Mouse (Mus musculus) cerebellum, postnatal 14 days (tissue): ENCODE data around the gene Coq8a.

Source experiments
- DNase-seq, 2 experiments: peaks; one replicate each; pipeline ENCODE4 v3.0.0; 2021; ENCODE audit warnings: mixed read lengths in 2 of 2

Gene Coq8a

DNA sequence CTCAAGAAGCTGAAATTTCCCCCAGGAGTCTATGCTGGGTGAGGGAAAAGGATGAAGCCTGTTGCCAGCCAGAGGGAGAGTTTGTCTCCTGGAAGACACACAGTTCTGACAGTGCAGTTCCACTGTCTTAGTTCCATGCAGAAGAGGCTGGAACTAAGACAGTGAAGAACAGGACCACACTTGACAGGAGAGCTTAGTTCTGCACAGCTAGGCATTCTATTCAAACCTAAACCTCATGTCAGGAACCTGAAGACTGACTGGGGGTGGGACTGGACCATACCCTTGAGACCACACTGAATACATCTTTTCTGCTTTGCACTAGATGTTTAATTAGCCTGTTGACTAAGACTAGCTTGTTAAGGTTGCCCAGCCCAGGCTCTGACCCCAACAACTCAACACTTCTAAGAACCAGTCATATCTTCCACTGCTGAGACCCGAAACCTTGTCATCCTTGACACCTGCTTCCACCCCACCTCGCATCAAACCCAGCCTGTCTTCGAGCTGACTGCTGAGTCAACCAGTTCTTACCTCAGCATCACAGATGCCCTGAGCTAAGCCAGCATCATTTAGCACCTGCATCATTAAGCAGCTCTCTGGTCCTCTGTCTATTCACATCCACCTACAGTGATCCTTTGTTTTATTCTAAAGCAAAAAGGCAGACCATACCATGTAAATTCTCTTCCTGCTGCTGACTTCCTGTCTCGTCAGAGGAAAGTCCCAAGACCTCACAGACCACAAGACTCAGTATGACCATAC, at the start of gene Coq8a:
Coq8a (minus strand) TSS at position 644 of the 756 bp plus-strand sequence.
- DNase-seq, result no peak

DNA sequence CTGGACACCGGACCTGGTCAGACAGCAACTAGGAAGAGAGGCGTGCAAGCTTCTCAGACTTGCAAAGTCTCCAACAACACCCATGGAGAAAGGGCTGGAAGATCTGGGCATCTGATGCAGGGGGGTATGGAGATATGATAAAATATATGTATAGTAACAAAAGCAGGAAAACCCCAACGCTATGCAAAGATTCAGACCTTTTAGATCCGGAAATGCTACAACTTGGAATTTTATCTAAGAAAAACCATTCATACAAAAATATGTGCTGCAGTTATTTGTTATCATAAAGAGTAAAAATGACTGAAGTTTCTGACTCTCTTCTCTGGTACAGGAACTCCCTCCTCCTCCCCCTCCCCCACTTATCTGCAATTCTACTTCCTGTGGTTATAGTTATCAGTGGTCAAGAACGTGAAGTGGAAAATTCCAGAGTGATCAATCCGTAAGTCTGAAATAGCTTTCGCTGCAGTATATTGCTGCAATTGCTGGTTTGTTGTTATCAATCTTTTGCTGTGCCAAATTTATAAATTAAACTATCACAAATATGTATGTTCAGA, 49.3 kb upstream of the Coq8a start:
- no peak for DNase-seq

DNA sequence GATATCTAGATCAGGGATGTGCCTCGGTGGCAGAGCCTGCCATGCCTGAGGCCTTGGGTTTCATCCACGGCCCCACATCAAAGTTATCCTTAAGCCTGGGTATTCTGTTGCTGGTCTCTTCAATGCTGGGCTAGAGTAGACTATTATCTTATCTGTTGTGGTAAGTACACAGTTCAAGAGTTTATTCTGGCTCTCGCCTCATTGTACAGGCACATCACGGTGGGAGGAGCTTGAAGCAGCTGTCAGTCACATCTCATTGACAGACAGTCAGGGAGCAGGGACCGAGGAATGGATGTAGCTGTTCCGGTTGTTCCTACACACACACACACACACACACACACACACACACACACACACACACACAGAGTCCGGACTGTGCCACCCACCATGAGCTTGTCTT, 48.5 kb upstream of the Coq8a start:
- no peak for DNase-seq

DNA sequence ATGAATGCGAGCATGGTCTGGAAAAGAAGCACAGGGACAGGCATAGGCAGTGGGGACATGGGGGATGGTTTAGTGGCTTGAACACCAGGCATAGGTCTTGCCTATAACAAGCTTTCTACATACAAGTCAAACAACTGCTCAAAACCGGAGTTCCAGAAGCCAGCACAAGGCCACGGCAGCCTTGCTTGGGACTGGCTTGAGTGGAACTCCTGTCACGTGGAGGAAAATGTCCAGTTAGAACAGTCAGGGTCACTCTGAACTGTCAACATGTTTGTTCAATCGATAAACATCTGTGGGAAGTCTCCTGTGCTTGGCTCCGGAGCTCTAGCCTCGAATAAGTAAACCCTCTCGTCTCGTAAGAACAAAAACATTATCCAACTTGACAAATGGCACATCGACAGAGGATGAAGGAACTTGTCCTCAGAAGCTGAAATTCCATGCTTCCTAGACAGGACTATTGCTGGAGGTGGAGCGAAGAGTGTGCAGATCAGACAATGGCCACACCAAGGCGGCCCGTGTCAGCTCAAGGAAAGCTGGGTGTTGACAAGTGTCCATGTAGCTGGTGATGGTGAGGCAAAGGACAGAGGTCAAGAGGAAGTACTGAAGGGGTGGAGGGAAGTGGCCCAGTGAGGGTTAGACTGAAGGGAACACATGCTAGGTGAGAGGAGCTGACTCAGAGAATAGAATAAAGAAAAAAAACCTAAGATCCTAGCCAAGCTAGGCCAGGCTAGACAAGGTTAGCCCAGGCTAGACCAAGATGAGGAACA, 46.5 kb upstream of the Coq8a start:
- DNase-seq, result no peak

DNA sequence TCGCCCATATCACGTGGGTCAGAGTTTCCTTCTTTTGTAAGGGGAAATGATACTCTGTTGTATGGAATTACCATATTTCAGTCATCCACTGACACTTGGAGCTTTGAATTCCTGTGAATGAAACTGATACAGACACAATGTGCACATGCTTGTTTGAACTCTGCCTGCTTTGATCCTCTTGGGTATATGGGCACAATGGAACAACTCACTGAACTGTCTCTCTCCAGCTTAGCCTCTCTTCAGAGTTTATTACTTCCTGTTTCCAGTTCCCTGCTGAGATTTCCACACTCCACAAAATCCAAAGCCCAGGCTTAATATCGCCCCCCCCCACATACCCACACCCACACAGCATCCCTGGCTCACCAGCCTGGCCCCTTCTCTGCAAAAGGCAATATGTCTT, 32.3 kb upstream of the Coq8a start:
- DNase-seq, result no peak

DNA sequence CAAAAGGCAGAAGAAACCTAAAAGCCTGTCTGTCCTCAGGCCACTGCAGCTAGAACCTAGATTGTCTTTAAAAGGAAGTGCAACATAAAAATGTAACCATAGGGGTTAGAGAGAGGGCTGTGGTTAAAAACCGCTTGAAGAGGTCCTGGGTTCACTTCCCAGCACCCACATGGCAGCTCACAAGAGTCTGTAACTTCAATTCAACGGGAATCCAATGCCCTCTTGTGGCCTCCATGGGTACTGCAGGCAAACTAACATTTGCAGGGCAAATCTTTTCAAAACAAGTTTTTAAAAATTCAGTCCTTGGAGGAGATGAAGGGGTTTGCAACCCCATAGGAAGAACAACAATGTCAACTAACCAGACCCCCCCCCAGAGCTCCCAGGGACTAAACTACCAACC, 31.2 kb upstream of the Coq8a start:
- peak in 1 of 2 experiments; percentile 37 for DNase-seq

DNA sequence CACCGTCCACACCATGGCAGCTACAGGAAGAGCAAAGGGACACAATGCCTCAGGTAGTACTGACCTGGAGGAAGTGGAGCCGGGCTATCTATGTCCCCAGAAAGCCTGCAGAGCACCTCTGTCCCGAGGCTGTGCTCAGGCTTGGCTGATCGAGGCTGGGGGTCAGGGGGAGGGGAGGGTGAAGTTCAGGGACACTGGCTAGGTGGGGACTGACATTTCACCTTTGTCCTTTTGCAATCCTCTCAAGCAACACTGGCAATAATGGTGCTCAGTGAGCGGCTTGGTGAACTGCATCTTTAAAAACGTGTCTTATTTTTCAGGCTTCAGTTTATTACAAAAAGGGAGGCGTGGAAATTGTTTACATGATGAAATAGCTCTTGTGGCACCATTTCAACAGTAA, 30.5 kb upstream of the Coq8a start:
- DNase-seq, result no peak

DNA sequence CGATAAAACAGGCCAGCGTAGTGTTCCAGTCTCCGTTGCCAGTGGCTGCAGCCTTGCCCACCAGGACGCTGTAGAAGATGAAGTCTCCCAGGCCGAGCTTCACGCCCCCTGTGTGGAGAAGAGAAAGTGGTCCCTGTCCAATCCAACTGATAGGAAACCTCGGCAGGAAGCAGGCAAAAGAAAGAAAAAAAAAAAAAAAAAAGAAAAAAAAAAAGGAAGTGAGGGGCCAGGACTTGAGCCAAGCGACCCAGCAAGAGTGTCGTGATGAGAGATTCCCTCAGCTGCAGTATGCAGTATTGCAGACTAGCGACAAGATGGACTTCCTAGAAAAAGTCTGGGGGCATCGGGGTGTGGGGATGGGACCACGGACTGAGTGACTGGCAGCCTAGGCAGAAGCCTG, 29.5 kb upstream of the Coq8a start:
- DNase-seq, result no peak

DNA sequence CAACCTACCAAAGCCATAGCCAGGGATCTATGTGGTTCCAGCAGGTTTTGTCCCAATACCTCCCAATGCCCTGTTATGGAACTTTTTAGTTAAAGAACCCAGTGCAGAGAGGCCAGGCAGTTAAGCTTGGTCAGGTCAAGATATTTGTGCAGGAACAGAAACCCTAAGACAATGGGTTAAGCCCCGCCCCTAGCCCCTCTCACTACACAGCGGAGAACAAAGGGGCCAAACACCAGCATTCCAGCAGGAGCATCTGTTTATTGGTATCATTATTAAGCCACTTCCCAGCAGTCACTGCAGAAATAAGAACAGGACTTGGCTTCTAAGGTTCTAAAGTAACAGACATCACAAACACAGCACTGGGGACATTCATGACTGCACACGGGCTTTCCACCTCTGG, 27.4 kb upstream of the Coq8a start:
- no peak for DNase-seq

DNA sequence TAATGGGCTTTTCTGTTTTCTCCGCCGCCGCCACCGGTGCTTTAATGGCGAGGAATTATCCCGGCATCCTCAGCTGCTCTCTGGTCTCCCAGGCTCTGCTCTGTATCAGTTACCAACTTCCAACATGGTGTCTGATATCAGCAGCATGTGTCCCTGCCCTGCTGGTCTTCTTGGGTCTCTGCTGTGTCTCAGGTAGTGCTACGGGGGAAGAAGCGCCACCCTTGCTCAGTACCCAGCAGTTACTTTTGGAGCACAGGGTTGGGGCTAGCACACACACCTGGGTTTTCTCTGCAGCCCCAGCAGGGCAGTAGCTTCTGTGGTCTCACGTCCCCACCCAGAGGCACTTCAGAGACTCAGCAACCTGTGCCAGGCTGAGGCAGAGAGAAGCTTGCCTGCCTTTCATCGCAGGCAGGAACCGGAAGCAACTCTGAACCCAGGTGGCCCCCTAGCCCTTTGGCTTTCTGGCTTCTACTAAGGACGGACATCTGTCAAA, 26.9 kb upstream of the Coq8a start:
- DNase-seq, result peak in 1 of 2 experiments; percentile 37

DNA sequence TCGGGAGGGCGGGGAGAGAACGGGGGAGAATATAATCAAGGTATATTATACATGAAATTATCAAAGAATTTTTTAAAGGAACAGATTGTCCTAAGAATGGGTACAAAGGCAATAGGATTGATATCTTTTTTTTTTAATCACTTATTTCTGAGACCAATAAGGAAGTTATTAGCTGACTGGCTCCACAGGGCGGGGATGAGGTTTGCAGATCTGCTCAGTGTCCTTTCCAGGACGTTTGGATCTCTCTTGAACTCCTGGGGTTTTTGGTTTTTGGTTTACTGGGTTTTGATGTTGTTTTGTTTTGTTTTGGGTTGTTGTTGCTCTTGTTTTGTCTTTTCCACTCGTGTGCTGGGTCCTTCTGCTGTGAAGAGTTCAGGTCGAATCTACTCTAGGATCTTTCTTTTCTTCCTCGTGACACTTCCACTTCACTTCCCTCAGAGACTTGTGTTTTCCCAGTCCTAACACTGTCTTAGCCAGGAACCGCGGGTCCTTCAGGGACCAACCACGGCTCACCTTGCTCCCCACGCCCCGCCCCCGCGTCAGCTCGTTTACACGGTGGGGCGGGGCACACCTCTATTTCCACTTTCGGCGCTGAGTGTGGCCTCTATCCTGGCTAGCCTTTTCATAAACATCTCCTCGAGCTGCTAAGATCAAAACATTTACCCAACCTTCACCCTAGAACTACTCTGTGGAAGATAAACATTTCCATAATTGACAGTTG, 26.3 kb upstream of the Coq8a start:
- peak; percentile 83 to 84 for DNase-seq

DNA sequence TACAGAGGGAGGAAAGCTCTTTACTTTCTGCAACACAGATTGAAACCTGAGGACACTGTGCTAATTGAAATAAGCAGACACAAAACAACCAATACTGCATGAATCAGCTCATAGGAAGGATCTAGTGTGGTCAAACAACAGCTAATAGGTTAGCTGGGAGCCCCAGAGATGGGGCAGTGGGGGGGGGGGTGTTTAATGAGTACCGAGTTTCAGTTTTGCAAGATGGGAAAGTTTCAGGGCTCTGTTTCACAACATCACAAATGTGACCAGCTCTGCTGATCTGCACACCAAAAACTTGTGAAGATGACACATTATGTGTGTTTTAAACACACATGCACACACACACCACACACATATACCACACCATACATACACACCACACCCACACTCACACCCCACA, 22.6 kb upstream of the Coq8a start:
- no peak for DNase-seq

DNA sequence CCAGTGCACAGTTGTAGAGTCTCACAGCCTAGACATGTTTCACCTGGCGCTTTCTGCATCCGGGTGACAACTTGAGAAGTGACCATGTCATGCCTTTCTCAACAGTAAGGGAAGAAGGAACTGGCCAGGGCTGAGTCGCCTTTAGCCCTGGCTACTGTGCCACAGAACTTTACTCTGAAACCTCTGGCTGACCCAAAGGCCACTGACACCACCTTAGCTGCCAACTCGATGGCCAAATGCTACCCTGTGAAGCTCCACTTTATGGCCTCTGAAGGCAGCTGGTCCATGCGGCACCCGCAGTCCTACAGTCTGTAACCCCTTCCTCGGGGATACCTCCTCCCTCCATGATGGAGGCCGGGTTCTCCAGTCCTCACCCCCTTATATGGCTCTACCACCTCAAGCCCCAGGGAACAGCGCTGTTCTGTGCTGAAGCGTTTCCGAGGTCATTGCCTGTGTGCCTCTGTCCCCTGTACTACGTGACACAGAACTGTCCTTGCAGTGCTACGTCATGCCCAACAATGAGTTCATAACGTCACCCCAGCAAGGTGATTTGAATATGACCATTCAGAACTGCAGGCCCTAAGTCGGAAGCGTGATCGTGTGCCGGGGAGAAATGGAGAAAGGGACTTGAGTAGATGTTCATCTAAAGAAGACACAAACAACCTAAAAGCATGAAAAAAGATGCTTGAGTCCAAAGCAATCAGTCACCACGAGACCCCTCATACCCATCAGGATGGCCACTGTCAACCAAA, 21.6 kb upstream of the Coq8a start:
- DNase-seq, result no peak

DNA sequence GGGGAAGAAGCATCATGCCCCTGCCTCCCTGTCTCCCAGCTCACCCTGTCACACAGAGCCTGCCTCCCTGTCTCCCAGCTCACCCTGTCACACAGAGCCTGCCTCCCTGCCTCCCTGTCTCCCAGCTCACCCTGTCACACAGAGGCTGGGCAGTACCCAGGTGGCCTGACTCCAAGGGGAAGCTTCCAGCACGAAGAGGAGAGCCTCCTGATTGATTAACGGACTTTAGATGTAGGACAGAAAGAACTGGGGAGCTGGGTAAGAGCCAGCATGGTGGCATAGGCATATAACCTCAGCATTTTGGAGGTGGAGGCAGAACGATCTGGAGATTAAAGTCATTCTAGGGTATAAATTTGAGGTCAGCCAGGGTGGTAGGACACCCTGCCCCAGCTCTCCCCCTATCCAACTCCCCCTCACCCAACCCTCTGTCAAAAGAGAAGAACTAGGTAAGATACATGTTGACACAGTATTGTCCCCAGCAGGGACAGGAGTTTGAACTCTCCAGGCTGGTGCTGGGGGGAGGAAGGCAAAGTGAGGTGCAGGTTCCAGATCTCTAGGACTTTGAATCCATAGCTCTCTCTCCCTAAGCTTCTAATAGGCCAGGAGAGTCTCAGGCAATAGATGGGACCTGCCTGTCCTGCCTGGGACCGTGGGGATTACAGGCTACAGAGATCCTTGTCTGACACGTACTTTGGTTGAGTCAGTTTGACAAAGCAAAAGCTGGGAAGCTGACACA, 17.3 kb upstream of the Coq8a start:
- no peak for DNase-seq

DNA sequence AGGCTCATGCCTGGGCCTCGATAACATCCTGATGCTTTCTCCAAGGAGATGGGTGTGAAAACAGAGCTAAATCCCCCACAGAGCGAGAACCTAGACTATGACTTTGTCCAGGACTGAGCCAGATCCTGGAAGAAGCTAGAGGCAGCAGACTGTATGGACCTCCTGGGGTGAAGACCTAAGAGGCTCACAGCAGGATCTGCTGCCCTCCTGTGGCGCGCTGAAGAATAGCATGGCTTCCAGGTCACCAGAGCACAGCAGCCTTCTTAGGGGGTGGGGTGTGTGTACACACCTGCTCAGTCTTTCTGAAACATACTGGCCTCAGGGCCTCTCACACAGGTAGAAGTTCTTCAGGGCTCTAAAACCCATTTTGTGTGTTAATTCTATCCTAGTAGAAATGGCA, 15.6 kb upstream of the Coq8a start:
- DNase-seq, result peak; percentile 67 to 70

DNA sequence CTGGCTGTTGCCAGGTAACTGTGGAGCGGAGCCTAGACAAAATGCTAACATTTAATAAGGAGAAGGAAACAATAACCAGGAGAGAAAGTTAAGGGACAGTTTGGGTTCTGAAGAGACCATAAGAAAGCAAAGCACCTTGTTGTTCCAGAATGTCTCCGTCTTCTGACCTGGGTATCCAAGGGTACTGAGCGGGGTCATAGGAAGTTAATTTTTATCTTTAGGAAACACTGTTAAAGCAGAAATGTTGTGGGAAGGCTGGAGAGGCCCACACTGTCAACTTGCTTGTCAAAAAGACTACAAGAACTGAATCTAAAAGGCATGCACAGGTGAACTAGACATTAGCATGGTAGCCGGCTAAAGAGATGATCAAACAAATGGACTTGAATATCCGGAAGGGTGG, 13.5 kb upstream of the Coq8a start:
- no peak for DNase-seq

DNA sequence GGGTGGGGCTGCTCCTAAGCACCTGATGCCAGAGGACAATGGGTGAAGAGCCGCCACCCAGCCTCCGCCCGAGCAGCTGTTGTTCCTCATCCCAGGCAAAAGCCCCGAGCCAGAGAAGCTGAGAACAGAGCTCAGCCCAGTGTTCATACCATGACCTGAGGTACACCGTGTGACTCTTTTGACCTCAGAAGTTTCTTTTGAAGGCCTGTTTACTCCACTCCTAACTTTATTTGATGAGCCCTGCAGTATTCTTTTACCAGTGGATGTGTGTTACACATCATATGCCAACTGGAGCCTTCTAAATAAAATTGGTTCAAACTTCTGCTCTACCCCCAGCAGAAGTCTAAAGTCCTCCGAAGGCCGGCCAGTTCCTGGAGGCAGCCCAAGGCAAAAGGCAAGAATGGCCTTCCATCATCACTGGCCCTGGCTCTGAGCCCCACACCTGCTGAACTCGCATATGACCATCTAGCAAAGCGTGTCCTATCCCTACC, 11.4 kb upstream of the Coq8a start:
- peak; percentile 38 to 61 for DNase-seq

DNA sequence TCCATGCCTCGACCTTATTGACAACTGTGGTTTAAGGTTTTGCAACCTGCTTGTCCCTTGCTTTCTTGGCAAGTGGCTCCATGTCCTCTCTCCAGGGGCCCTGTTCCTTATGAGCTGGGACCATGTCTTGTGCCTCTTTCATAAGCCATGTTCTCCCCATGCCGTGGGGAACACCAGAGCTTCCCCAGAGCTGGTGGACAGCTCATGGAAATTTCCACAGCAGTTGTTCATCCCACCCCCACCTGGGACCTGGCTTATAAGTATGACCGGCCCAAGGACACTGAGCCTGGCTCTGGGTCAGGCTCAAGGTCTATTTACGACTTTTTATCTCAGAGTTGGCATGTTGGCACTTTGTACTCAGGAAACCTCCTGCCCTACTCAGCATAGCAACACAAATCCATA, 10.6 kb upstream of the Coq8a start:
- no peak for DNase-seq

DNA sequence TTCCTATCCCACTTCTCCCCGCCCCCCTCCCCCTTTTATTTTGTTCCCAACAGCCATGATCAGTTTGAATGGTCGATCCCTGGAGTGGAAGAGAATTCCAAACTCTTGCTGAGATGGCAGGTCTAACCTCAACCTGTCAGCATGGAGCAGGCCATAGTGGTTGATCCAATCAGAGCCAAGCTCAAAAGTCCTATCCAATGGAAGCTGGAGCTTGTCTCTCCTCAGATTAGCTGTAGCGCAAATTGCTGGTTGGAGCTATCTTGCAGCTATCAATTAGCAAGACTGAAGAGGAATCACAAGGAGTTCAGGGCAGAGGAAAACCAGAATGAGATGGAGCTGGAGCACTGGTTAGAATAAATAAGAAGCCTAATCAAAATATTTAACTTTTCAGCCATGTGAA, 9.0 kb upstream of the Coq8a start:
- DNase-seq, result no peak

DNA sequence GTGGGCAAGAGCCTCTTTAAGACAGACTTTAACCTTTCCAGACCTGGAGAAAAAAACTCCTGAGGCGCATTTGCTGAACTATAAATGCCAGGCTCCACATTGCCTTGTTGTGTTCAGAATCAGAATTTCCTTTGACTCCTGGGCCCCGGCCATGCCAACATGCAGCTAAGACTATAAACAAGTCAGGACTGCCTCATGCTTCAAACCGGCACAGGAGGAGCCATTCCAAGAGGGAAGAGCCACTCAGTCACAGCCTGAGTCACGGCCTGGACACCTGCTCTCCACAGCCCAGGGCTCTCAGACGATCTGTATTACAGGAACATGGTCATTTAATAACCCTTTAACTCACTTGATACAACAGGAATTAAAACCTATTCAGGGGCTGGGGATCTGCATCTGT, 1.3 kb upstream of the Coq8a start:
- no peak for DNase-seq

DNA sequence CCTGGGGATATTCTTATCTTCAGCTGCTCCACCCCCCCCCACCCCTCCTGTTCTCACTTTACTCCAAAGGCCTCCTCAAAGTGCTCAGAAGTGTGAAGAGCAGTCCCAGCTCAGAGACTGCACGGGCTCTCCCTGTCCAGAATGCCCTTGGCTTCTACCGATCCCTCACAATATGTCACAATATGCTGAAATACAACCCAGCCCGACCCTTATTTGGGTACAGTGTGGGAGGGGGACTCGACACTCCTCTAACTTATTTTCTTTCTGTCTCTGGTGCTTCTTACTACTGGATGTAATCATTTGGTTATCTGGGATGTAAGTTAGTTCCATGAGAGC, 281 bp upstream of the Coq8a start:
- no peak for DNase-seq

DNA sequence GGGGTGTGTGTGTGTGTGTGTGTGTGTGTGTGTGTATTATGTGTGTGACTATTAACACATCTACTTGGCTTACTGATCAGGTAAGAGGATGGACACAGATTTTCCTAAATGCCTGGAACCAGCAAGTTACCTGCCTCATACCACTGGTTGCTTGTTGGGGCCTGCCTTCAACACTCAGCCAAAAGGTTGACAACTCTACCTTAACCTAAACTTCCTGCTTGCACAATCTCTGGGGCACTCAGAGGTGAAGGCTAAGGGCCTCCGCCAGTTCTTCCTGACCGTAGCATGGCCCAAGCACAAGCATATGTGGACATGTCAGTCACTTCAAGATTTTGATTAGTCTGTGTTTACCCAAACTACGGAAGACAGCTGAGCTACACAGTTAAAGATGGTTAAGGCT, 1.4 kb downstream of the Coq8a start:
- DNase-seq, result no peak
